Mouse (Mus musculus) cerebellum, postnatal 4 days (tissue): ENCODE results near the gene Zdhhc12.
"Not testable (repeated sequence)": the region's sequence is repeated elsewhere in the genome, so short reads cannot be mapped to it uniquely, and the experiment has no call there.

ENCODE experiments used
- DNase-seq, 2 experiments: peaks; one replicate each; pipeline ENCODE4 v3.0.0; 2022; ENCODE audit warnings: low spot score in 2 of 2, mixed read lengths in 1 of 2

Zdhhc12 gene

GRCm38 (mm10) chr2:30093471-30094207, at the start of gene Zdhhc12:
Gene Zdhhc12, minus strand, starts transcription at chr2:30093648.
- peak; percentile 80 to 89 for DNase-seq

- not testable (repeated sequence) for DNase-seq
Observed at GRCm38 (mm10) chr2:30140021-30140420, 46.6 kb upstream of the Zdhhc12 start.

- DNase-seq, result no peak
Observed at GRCm38 (mm10) chr2:30136458-30136857, 43.0 kb upstream of the Zdhhc12 start.

GRCm38 (mm10) chr2:30134928-30135620, 41.6 kb upstream of the Zdhhc12 start:
- no peak for DNase-seq

- no peak for DNase-seq
Observed at GRCm38 (mm10) chr2:30134378-30134711, 40.9 kb upstream of the Zdhhc12 start.

GRCm38 (mm10) chr2:30133613-30134377, 40.3 kb upstream of the Zdhhc12 start, which contains the start of gene Tbc1d13:
Gene Tbc1d13, plus strand, starts transcription at chr2:30133746.
- DNase-seq, result peak; percentile 94 to 97

- no peak for DNase-seq
Observed at GRCm38 (mm10) chr2:30132801-30133612, 39.6 kb upstream of the Zdhhc12 start.

- not testable (repeated sequence) for DNase-seq
Observed at GRCm38 (mm10) chr2:30131240-30131639, 37.8 kb upstream of the Zdhhc12 start.

- no peak for DNase-seq
Observed at GRCm38 (mm10) chr2:30130156-30130555, 36.7 kb upstream of the Zdhhc12 start.

GRCm38 (mm10) chr2:30128789-30129188, 35.3 kb upstream of the Zdhhc12 start:
- DNase-seq, result no peak

GRCm38 (mm10) chr2:30124472-30125274, 31.2 kb upstream of the Zdhhc12 start, which contains the start of gene Zer1:
Gene Zer1, minus strand, starts transcription at chr2:30124585.
- DNase-seq, result peak; percentile 82 to 93

- DNase-seq, result no peak
Observed at GRCm38 (mm10) chr2:30123729-30124471, 30.5 kb upstream of the Zdhhc12 start.

GRCm38 (mm10) chr2:30122766-30123165, 29.3 kb upstream of the Zdhhc12 start:
- DNase-seq, result no peak

- no peak for DNase-seq
Observed at GRCm38 (mm10) chr2:30120269-30120668, 26.8 kb upstream of the Zdhhc12 start.

- DNase-seq, result no peak
Observed at GRCm38 (mm10) chr2:30119641-30120051, 26.2 kb upstream of the Zdhhc12 start.

- no peak for DNase-seq
Observed at GRCm38 (mm10) chr2:30112564-30112963, 19.1 kb upstream of the Zdhhc12 start.

GRCm38 (mm10) chr2:30111500-30111899, 18.1 kb upstream of the Zdhhc12 start:
- no peak for DNase-seq

GRCm38 (mm10) chr2:30108260-30108659, 14.8 kb upstream of the Zdhhc12 start:
- DNase-seq, result no peak

GRCm38 (mm10) chr2:30107646-30108045, 14.2 kb upstream of the Zdhhc12 start:
- DNase-seq, result no peak

- DNase-seq, result peak in 1 of 2 experiments; percentile 40
Observed at GRCm38 (mm10) chr2:30106364-30106763, 12.9 kb upstream of the Zdhhc12 start.
